Mouse (Mus musculus) granulocyte monocyte progenitor cell, adult 5-6 weeks (primary cell): ENCODE measurements around the gene Speg. TPM values are rescaled to one million over a fixed set of nuclear protein-coding genes. Genes with fewer than 3 reads are reported as not detected.

ENCODE experiments used
- ATAC-seq: replicated peaks from 2 replicates; pipeline ENCODE4 v1.8.0; 2016; ENCODE audit warnings: mild to moderate bottlenecking, moderate TSS enrichment, inconsistent platforms; ENCODE audit not compliant: poor library complexity, severe bottlenecking
- total RNA-seq, 2 experiments: library from RNA; stranded (forward) in 1 of 2; stranded (reverse) in 1 of 2; fragments of 200-712, 200-1000 nt in 1 of 2; fragments of >200 nt in 1 of 2; fragmentation: Nextera tagmentation in 1 of 2; gene quantifications; 2 replicates each; pipeline ENCODE4 v1.2.3; 2014 to 2017

Speg gene
- total RNA-seq, 2 experiments from 2014 or later = 0.05 TPM; not detected in 1

- ATAC-seq = peak; percentile 62
Observed at GRCm38 (mm10) chr1:75361750-75362149, 13.3 kb upstream of the Speg start.

DNA sequence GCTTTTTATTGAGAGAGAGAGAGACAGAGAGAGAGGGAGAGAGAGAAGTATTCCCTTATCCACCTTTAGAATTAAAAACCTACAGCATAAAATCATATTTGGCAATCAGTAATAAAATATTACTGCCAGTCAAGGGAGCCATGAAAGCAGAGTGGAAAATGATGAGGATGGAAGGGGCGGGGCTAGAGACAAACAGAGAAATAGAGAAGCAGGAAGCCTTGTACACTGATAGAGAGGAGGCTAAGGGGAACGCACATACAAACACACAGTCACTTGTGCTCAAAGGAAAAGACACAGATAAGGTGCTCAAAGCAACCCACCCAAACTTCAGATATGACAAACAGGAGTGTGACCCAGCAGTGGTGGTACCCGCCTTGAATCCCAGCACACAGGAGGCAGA lies 11.2 kb upstream of the Speg start:
- no peak for ATAC-seq

- ATAC-seq = no peak
Observed at GRCm38 (mm10) chr1:75365510-75366137, 9.5 kb upstream of the Speg start.

GRCm38 (mm10) chr1:75369360-75369983 lies 5.6 kb upstream of the Speg start:
- no peak for ATAC-seq

GRCm38 (mm10) chr1:75369984-75370660 lies 5.0 kb upstream of the Speg start:
- no peak for ATAC-seq

DNA sequence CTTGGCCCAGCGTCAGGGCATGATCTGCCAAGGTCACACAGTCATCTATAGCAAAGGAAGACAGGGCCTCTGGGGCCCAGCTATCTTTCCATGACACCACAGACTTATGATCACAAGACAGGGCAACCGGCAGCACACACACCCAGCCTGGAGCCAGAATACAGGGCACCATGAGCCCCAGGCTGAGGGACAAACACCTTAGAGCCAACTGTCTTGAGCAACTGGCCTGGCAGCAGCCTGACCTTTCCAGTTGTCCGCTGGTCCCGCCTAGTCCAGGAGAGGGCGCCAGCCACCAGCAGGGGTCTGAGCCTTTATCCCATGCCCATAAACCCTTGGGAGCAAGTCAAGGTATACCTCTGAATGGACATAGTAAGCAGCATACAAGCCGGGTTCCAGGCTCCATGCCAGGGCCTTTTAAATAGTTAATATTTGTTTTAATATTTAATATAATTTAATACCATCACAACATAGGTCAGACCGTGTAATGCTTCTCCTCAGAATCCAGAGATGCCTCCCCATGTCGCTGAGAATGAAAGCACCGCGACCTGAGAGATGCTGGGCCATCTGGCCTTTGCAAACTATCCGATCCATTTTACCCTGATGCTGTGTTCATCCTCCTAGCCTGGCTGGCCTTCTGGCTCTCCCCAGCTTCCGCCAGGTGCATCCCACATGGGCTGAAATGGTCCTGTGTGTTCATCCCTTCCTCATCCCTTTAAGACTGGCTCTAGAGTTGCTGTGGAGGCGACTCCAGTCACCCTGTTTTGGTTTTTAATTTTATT lies 3.6 kb upstream of the Speg start:
- ATAC-seq = peak; percentile 48; the same call in 1 of the 2 replicates

DNA sequence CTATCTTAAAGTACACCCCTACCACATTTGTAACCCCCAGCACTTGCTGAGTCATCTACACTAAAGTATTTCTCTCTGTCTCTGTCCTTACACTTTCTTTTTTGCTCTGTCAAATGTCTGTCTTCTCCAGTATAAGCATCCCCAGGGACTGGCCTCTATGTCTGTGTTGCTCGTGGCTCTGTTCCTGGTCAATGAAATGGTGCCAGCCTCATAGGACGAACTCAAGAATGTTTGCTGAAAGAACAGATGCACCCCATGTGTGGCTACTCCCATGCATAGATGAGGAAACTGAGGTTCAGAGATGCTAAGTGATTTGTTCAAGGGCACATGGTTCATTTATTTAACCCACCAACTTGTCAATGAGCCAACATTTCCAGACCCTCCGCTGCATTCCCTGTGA lies 2.6 kb upstream of the Speg start:
- ATAC-seq = no peak

DNA sequence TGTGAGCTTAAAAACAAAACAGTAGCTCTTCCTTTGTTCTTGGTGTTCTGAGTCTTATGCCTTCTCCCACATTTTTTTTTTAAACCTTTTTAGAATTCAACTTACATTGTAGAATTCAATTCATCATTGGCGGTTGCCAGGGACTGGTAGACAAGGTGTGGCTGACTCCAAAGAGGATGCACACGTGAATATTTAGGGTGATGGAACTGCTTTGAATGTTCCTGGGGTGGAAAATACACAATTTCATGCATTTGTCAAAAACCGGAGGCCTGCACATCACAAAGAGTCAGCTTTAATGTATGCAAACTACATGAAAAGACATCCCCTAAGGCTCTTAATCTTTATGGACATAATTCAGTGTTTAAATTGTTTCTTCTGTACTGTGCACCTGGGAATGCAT lies 1.8 kb upstream of the Speg start:
- no peak for ATAC-seq

DNA sequence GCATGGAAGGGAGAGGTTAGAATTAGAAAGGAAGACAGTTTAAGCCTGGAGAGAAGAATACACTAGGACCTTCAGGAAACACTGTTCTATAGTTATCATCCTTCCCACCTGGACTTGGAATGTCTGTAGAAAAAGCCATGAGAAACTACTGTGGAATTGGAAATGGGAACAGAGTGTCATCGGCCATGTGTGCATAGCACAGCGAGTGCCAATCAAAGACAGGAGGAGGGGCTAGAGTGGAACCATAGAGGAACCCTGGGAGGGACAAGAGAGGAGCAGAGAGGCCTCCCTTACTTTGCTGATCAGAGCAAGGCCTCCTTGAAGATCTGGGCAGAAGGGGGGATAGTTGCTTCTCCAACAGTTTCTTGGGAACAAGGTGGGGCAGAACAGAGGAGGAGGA lies 4.1 kb downstream of the Speg start:
- no peak for ATAC-seq

DNA sequence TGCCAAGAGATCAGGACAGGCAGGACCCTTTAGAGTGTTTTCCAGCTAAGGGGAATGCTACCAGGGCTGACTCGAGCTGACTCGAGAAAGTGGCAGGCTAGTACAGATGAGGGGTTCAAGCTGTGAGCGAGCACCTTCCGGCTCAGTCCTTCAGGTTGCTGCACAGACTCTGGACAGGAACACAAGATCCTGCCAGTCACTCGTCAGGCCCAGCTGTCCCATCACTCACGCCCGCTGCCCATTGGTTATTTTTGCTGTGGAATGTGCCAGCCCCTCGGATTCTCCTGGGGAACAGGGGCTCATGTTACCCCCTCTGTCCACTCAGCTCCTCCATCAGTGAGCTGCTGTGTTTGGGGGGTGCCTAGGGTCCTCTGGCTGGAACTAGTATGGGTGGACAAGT lies 4.8 kb downstream of the Speg start:
- no peak for ATAC-seq

- ATAC-seq = no peak
Observed at GRCm38 (mm10) chr1:75380951-75381350, 5.9 kb downstream of the Speg start.

DNA sequence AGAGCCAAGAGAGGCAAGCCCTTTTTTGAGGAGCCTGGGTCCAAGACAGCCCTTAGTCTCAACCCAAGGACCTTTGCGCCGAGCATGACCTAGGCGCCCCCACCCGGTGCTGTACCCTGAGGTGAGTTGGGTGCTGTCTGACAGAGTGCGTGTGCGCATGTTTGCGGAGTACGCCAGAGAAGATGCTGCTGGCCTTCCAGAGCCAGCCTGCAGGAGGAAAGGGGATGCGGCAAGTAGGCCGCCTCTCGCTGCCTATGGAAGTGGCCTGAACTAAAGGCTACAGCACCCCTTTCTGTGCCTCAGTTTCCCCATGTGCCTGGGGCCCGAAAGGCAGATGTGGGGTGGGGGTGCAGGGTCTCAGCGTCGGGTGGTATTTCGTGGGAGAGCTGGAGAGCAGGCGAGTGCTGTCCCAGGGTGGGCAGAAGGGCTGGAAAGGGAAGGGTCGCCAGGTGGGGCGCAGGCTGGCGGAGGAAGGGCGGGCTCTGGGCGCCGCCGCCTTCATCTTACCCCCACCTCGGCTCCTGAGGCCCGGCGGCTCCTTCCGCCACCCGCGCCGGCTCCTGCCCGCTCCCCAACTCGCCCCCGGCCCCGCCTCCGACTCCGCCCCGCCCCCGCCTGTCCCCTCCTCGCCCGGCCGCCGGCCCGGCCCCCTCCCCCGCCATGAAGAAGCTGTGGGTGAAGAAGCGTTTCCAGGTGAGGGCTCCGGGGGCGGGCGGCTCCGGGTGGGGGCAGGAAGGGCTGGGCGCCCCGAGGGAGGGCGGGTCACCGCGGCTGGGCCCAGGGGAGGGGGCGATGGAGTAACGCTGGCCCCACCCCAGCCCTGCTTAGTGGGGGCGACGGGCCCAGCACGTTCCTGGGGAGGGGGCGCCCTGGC lies 6.6 kb downstream of the Speg start:
- peak; percentile 25 for ATAC-seq

GRCm38 (mm10) chr1:75382356-75383071 lies 7.4 kb downstream of the Speg start:
- 0 out of 2 replicates have a peak, but pooled peaks have one; percentile 8 for ATAC-seq

DNA sequence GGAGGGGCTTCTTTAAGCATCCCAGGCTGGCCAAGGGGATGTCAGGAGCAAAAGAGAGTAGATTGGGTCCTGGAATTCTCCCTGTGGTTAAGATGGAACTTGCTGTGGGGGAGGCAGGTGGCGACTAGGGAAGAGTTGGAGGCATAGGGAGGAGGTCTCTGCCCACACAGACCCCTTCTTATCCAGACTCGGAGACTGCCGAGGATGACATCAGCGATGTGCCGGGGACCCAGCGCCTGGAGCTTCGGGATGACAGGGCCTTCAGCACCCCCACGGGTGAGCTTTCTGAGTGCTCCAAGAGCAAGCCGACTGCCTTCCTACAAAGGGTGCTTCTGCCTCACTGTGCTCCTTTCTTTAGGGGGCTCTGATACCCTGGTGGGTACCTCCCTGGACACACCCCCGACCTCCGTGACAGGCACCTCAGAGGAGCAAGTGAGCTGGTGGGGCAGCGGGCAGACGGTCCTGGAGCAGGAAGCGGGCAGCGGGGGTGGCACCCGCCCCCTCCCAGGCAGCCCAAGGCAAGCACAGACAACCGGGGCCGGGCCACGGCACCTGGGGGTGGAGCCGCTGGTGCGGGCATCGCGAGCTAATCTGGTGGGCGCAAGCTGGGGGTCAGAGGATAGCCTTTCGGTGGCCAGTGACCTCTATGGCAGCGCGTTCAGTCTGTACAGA lies 9.5 kb downstream of the Speg start:
- no peak for ATAC-seq

DNA sequence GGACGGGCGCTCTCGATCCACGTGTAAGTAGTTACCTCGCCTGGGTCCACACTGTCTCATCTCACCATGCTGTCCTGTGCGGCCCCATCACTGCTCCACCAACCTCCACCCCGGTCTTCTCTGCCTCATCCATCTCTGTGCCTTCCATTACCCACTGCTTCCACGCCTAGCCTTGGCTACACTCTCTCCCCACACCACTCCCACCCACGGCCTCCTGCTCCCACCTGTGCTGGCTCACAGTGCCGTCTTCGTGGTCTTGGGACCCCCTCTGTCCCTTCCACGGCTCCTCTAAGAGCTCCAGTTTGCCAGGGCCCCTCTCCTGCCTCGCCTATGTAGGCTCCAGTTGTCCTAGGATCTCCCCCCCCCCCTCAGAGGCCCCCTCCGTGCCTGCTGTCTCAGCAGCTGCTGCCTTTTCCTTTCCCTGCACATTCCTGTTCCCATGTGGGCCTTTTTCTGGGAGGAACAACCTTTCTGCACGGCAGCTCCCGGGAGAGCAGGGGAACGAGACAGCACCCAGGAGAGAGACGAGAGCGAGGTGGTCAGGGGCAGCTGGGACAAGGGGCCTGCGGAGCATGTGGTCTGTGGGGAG lies 10.1 kb downstream of the Speg start:
- ATAC-seq = no peak

DNA sequence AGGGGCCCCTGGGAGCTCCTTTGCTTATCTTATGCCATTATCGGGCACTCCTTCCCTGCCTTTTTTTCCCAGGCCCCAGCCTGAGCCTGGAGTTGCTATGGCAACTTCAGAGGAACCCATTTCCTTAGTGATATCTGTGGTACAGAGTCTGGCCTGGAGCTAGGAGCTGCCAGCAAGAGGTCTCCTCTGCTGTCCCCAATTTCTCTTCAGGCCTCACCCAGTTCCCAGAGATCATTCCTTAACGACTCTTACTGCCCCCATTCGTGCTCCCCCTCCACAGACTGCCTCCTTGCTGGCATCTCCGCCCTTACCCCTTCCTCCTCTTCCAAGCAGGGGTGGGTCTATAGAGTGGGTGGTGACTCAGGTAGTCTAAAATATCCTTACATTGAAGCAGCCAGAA lies 11.1 kb downstream of the Speg start:
- ATAC-seq = no peak

DNA sequence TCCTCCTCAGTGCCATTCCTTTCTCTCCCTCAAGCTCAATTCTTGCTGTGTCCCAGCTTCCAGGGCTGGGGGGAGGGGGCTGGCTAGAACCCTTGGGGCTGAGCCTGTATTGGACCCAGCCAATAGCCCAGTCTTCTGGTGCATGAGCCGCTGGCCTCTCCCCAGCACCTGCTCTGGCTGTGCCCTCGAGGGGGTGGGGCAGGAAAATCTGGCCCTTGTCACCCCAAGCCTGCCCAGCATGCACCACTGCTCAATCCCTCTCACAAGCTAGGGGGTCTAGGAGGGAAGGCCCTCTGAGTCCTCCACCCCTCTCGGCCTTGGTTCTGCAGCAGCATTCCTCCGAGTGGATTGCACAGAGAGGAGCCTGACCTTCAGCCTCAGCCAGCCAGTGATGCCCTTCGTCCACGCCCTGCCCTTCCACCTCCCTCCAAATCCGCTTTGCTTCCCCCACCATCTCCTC lies 12.4 kb downstream of the Speg start:
- ATAC-seq = no peak
